Mouse (Mus musculus) adipocyte (in vitro differentiated cells): ENCODE measurements around the gene Ppt2.

Experiments used
- DNase-seq: peaks from one replicate; pipeline ENCODE4 v3.0.0-alpha.2; 2016; ENCODE audit warnings: low spot score

The Ppt2 gene

DNA sequence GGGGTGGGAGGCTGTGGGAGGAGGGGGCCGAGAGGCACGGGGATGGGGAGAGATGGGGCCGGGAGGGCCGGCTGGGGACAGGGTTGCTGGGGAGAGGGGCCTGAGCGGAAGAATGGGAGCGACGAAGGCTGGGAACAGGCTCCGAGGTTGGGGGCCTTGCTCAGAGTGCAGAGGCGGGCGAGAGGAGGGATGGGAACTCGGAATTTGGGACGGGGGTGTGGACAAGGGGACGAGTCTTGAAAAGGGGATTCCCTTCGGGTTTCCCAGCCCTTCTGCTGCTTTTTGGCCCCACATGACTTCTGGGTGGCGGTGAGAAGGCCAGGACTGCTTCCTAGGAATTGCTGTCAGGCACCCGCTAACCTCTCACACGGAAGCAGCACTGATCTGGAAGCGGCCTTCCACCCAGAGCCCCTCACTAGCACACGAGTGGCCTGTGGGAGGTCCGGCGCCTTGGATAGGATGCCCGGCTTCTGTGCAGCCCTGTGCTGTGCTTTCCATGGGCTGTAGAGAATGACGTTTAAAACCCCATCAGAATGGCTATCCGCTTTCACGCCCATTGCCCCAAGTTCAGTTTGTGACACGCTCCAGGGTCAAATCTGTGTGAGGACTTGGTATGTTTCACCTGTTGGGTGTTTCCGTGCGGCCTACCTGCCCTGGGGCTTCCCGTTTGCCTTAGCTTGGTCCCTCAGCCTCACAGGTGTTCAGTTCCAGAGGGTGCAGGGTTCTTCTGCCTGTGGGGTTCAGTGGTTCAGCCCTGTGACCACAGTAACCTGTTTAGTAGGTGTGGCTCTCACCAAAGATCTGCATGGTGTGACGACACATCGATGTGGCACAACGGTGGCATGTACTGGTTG, 21.9 kb downstream of the Ppt2 start:
- peak; percentile 63 for DNase-seq

DNA sequence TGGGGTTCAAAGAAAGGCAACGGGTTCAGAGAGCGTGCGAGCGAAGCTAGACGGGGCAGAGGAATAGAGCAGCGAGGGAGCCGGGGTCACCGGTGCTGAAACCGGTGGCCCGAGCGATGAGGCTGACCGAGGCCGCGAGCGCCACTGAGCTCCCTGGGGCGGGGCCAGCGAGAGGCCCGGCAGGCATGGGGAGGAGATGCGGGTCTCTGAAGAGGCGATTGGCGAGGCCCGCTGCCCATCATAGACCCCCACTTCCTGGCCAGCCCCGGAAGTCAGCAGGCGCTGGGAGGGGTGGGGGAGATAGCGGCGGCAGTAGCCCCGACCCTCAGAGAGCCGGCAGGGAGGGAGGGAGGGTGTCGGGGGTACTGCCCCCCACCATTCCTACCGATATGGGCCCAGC, 22.7 kb downstream of the Ppt2 start:
- DNase-seq = peak; percentile 95

DNA sequence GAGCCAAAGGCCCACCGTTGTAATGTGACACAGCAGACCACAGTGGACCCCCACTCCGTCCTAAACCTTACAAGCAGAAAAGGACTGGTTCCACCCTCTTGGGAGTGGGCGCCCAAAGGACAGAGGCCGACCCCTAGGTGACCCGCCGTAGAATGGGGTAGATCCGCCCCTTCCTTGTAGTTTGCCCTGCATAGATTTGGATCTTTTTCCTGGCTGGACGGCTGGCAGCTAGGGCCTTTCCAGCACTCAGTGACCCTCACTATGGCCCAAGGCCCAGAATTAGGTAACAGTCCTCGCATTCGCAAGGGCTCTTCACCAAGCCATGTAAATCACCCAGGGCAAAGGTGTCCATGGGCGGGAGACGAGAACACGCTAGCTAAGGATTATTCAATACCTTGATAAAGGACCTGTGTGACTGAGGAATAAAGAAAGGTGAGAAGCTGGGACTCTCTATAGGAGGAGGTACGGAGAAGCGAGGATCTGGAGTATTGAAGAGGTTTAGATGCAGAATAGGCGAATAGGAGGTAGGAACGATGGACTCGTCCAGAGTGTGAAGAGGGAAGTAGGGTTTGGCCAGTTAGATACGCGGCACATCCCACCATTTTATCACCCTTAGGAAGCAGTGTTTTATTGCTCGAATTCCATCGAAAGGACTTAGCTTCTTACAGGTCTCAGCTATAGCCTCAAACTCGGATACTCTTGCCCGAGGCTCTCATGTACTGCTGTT, 23.6 kb downstream of the Ppt2 start:
- peak; percentile 93 for DNase-seq

DNA sequence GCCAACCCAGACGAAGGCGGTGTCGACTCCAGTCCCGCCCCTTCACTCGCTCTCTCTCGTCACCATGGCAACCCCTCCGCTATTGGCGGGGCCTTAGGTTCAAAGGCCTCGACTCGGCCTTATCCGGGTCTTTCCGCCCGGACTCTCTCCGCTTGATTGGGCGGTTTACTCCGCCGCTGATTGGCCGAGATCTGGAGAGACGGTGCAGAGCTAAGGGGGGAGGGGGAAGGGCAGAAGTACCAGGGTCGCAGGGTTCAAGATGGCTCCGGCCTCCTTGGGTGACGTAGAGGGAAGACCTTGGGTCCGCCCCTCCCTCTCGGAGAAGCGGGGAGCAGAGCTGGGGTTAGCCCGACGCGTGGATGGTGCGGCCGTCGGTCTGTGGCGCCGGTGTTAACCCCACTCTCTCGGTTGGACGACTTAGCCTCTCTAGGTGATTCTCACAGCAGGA, 24.2 kb downstream of the Ppt2 start, which contains the start of gene Agpat1:
TSS of gene Agpat1 (plus strand) at position 202 of the 448 bp plus-strand sequence.
- peak; percentile 100 for DNase-seq

DNA sequence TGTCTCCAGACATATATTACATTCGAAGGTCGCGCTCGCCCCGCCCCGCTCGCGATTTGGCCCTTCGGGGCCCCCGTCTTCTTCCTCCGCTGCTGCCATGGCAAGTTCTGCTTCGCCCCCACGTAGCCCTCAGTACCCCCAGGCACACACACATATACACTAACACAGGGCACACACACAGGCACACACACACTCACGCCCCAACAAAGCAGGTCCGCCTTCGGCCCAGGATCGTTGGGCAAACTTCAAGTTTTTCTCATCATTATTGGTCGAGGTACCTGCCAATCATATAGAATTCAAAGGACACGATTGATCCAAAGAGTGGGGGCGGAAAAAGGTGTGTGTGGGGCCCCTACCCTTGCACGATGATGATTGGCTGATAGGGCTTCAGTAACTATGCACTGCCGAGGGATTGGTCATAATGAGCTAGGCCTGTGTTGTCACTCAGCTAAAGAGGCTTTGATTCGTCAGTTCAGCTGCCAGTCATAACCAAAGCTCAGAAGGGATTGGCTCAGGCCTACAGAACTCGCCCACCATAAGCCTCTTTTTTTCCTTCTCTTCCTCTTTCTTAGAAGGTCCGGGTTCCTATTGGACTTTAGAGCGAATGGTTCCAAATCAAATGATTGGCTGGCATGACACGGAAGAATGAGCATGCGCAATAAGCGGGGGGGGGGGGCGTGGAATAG, 24.8 kb downstream of the Ppt2 start, which contains the start of gene Rnf5:
TSS of gene Rnf5 (minus strand) at position 316 of the 686 bp plus-strand sequence.
- DNase-seq = peak; percentile 100

DNA sequence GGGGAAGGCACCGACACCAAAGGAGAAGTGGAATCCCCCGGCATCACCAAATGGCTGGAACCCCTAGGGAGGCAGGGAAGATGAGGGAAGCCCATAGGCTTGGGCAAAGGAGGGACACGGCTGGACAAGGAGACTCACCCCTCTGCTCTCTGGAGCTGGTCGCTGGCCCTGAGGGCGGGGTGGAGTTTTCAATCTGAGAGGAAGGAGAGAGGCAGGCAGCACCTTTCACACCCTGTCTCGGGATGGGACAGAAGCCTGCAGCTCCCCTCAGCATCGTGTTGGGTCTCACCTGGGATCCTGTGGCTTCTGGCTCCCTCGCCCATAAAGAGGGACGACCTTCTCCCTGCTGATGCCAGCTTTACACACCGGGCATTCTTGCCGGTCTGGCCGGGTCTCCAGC, 26.5 kb downstream of the Ppt2 start:
- DNase-seq = no peak

DNA sequence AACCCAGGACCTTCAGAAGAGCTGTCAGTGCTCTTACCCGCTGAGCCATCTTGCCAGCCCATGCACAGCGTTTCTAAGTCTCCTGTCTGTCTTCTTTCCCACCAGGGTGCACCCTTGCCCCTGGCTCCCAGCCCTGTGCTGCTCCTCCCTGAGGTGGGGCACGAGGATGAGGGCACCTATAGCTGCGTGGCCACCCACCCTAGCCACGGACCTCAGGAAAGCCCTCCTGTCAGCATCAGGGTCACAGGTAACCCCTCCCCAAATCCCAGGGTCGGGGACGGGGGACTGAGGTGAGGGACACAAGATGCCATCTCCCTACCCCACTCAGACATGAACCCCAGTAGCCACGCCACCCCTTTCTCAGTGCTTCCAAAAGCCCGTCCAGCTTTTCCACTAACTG, 28.4 kb downstream of the Ppt2 start:
- no peak for DNase-seq

DNA sequence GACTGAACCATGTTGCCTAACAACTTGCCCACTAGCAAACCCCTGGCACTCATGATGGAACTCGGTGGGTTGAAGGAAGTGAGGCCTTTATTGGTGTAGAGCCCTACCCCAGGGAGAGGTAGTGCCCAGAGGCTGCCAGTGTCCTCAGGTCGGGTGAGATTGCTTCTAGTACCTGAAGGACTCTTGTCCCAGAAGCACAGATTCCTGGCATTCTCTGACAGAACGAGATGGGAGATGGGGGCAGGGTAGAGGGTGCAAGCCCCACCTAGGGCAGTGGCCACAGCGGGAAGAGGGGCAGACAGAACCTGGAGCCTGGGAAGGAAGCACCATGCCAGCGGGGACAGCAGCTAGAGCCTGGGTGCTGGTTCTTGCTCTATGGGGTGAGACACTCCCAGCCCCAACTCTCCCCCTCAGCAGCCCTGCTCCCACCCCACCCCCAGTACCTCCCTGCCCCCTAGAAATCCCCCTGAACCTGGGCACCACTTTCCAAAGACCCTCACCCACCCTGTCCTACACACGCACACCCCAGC, 30.7 kb downstream of the Ppt2 start, which contains the start of gene Ager:
TSS of gene Ager (plus strand) at position 297 of the 530 bp plus-strand sequence.
- DNase-seq = no peak

DNA sequence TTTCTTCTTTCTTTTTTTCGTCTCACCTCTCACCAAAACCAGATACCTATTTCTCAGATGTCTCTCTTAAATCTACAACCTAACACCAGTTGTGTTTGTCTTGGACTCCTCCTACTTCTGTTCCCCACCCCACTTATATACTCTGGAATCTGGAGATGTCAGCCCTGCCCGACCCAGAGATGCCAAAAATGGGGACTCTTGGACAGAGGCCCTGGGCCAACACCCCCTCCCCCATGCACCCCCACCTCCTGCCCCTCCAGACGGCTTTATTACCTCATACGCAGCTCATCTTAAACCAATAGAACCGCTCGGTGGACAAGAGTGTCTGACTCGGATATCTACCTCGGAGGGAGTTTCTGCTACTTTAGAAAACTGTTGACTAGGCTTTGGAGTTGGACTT, 32.2 kb downstream of the Ppt2 start:
- no peak for DNase-seq

DNA sequence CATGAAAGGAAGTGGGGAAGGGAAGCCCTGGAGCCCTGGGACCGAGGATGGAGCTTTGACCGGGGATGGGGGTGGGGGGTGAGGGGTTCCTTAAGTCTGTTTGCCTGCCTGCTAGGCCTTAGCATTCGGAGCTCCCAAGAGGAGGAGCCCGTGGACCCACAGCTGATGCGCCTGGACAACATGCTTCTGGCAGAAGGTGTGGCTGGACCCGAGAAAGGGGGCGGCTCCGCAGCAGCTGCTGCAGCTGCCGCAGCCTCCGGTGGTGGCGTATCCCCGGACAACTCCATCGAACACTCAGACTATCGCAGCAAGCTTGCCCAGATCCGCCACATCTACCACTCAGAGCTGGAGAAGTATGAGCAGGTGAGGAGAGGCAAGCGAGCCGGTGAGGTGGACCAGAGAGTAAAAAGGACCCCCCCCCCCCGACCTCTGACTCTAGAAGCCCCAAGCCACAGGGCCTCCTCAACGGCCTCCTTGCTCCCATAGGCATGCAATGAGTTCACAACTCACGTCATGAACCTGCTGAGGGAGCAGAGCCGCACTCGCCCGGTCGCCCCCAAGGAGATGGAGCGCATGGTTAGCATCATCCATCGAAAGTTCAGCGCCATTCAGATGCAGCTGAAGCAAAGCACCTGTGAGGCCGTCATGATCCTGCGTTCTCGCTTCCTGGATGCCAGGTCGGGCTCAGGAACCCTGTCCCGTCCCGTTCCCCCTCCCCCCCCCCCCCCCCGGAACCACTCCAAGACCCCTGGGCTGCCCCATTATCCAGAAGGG, 34.4 kb downstream of the Ppt2 start:
- DNase-seq = no peak

DNA sequence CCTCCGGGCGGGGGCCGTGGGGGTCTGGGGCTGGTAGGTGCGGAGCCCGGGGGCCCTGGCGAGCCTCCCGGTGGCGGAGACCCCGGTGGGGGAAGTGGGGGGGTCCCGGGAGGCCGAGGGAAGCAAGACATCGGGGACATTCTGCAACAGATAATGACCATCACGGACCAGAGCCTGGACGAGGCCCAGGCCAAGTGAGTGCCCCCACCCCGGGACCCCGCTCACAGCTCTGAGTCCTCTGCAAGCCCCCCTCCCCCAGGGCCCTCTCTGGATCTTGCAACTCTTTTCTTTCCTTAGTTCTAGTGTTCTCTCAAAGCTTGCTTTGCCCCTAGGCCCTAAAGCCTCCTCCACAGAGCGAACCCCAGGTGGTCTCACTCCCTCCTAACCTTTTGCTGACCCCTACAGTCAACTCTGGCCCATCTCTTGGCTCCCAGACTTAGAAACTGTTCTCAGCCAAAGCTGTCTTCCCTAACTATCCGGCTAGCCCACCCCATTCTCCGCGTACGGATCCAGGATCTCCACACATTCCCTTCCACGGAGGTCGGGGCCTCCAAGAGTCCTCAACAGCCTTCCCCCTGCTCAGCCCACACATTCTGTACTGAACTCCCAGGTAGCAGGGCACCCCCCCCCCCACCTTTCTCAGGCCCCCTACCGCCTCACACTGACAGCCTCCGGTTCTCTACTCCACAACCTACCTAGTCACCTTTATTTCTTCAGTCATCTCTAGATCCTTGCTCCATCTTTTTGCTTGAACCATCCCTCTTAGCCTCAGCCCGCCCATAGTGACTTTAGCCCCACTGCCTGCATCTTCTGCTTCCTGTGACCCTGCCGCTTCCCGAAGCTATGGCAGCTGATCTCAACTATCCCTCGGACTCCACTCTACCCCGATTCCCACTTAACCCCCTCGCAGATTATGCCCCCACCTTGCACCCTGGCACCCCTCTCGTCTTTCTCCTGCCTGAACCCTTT, 35.4 kb downstream of the Ppt2 start:
- DNase-seq = peak; percentile 68

DNA sequence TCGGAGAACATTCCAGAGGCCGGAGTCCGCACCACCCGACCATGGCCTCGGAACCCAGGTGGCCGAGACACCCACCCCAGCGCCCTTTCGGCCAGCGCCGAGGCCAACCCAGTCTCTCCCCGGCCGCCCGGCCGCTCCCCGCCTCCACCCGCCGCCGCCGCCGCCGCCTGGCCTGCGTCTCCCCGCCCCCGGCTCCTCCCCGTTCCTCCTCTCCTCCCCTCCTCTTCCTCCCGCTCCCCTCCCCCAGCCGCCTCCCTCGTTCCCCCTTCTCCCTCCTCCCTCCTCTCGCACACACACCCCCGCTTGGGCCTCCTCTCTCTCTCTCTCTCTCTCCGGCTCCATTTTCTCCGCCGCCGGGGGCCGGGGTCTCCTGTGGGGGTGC, 36.3 kb downstream of the Ppt2 start:
- DNase-seq = peak; percentile 92

DNA sequence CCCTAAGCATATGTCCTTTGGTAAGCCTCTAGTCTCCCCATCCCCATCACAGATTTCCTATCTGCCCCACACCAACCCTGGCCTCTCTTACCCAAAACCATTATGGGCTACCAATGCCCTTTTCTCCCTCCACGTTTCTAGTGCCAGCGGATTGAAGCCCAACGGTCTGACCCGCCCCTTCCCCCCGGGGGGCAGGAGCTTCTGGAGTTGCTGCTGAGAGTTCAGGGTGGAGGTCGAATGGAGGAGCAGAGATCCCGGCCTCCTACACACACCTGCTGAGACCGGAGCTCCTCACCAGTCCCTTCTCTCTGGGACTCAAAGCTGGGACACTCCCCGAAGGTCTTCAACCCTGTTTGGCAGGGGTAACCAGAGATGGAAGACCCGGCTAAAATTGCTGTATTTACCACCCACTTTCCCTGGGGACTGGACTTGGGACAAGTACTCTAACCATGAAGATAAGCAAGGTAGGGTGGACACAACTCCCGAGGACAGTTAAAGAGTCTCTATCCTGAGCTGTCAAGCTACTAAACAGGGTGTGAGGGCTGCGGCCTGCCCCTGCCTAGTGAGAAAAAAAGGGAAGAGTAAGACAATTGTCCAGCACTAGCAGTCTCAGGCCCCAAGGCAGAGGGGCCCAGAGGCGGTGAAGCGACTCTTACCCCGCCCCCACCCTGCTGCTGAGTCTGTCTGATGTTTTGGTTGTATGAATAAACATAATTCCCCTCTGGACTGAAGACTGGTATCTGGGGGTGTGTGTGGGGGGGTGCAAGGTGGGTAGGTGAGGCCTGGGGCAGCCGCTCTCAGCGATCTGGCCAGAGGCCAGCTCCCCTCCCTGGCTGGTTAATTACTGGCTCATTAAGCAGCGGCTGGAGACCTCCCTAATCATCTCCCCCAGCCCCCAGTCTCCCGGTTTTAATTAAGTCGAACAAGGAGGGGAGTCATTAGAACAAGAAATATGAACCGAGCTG, 37.0 kb downstream of the Ppt2 start, which contains the start of gene Pbx2:
TSS of gene Pbx2 (plus strand) at position 238 of the 965 bp plus-strand sequence.
- no peak for DNase-seq

DNA sequence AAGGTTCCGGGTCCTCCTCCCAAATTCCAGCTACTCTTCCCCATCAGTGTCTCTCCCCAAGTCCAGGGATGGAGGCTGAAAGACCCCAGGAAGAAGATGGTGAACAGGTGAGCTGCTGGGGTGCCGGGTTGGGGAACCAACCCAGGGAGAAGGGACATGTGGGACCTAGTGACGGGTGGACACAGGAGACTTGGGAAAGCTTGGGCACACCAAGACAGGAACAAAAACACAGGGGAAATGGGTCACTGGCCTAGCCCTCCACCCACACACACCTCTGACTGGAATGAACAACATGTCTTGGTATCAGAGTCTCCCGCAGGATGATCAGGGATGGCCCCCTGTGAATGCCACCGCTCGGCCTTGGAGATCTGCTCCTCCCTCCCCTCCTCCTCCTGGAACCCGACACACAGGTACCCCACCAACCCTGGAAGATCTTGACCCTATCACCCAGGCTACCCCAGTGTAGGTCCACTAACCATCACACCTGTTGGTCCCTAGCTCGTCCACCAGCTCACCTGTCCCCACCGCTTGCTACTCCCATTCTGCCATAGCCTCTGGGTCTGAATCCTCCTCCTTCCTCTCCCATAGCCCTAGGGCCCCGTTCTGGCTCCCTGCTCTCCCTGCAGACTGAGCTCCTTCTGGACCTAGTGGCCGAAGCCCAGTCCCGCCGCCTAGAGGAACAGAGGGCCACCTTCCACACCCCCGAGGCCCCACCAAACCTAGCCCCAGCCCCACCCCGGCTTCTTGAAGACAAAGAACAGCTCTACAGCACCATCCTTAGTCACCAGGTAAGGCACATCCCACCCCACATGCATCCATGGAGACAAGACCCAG, 37.9 kb downstream of the Ppt2 start:
- DNase-seq = no peak

DNA sequence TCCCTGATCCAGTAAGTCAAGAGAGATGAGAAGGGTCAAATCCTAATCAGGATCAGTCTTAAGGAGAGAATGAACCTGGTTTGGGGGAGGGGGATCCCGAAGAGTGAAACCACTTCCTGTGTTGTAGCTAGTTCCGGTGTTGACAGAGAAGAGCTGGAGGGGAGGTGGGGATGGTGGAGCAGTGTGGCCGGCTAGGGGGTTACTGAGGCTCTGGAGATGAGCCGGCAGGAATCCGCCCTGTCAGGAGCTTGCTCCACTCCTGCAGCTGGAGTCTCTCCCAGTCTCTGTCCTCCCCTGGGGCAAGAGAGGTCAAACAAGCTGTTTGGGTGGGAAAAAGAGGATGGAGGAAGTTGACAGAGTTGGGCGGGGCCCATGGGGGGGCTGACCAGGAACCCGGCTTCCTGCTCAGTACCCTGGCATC, 38.6 kb downstream of the Ppt2 start, which contains the start of gene Gpsm3:
TSS of gene Gpsm3 (plus strand) at position 126 of the 421 bp plus-strand sequence.
- no peak for DNase-seq

DNA sequence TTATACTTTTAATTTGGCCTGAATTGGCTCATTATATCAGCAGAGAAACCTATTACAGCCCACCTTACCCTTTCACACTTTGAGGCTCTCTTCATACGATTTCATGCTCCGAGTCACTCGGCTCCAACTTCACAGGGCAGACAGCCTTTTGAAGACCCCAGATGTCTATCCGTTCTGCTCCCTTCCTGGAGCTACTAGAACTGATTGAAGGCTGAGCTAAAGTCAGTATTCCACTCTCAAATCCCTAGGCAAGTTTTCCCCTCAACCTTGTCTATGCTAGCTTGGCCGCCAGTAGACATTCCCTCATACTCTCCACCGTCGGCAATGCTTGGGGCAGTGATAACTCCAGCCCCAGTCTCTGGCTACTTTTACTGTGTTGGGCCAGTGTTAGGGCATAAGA, 39.1 kb downstream of the Ppt2 start:
- no peak for DNase-seq

DNA sequence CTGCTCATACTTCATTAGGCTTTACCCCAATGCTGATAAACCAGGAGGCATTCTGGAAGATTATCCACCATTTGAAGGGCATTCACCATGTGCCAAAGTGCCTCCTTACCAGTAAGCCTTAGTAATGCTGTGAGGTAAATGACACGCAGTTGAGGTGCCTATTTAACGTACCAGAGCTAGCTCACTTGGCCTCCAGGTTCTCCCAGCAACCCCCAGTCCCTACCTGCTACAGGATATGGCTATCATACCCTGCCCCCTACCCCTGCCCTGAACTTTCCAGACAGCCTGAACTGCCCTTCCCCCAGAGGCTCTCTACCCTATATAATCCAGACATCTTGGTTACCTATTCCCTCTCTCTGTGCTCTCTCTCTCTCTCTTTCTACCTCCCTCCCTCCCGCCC, 39.5 kb downstream of the Ppt2 start:
- DNase-seq = no peak

DNA sequence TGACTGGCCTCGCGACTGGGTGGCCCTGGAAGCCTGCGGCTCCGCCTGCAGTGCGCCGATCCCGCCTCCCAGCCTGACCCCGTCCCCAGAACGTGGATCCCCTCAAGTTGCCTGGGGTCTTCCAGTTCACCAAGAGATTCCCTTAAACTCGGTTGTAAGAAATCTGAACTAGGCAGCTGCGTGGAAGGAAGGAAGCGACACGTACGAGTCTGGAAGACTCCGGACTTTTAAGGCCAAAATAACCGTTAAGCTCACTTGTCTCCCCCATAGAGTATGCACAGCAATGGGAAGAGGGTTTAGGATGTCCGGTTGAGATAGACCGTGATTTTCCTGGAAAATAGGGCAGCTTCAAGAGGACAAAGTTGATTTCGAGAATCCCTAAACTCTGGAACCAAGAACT, 40.5 kb downstream of the Ppt2 start:
- DNase-seq = peak; percentile 43
